Mouse (Mus musculus) brain, embryonic 18.5 days (tissue): Measurements from ENCODE around the gene Wdr90.
A peak's percentile ranks its signal among the peaks of the same experiment; 100 is the strongest.
"Not testable (repeated sequence)": the region's sequence is repeated elsewhere in the genome, so short reads cannot be mapped to it uniquely, and the experiment has no call there.

Experiments used
- DNase-seq: peaks from one replicate; pipeline ENCODE4 v3.0.0-alpha.2; 2012; ENCODE audit warnings: low read depth, low spot score

The Wdr90 gene

DNA sequence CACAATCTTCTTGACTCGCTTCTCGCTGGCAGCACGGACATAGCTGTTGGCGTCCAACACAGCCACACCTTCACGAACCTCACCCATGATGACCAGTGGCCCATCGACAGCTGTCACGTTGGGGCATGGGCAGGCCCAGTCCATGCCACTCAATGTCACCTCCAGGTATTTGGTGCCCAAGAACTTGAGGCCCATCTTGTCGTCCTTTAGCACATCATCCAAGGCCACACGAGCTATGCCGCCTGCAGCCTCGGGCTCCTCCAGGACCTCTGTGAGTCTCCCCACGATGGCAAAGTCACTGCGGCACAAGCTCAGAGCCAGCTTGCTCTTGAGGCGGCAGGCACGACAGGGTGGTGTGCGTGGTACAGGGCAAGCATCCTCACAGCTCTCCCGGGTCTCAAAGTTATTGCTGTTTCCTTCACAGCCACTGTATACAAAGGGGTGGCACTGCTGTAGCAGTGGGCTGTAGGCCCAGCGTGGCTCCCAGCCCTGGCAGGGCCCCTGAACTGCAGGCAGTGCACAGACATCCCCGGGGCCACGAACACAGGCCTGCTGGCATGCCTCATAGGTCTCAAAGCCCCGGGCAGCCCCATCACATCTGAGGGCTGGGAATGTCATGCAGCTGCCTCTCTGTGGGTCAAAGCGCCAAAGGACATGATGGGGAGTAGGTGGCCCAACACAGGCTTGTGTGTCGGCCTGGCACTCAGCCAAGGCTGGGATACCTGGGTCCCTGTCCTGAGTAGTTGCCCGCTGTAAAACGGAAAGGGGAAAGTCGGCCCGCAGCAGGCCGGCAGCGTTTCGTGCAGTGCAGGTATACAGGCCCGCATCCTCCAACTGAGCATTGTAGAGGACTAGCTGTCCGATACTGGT, 16.7 kb upstream of the Wdr90 start:
- no peak for DNase-seq

DNA sequence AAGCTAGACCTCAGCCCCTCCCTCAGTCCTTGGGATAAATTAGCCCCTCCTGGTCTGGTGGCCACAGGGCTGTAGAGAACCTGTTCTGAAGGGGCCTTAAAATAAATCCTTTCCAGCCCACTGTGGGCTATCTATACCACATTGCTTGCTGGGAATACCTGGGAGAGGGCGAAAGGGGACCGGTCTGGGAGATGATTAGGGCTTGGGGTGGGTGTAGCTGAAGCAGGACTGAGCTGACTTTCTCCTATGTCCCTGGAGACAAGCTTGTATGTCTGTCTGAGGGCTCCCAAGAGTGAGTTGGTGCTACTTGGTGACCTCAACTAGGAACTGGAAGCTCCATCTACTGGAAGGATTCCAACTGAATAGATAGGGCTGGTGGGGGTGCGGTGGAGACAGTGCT, 15.7 kb upstream of the Wdr90 start:
- DNase-seq, result no peak

DNA sequence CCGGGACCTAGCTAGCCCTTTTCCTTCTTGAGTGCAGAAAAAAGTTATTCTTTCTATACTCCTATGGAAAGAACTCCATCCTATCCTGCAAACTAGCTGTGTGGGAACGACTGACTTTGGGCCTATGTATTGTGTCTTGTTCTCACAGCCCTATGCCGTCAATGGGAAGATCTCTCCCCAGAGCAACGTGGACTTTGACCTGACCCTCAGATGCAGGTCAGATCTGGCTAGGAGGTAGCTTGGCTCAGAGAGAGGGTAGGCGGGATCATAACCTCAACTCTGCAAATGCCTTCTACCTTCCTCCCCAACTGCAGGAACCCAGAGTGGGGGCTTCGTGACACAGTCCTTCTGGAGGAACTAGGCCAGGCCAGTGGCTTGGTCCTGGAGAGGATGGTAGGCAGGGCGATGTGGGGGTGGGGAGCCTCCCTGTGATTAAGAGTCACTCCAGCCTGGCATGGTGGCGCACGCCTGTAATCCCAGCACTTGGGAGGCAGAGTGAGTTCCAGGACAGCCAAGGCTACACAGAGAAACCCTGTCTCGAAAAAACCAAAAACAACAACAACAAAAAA, 15.1 kb upstream of the Wdr90 start:
- no peak for DNase-seq

DNA sequence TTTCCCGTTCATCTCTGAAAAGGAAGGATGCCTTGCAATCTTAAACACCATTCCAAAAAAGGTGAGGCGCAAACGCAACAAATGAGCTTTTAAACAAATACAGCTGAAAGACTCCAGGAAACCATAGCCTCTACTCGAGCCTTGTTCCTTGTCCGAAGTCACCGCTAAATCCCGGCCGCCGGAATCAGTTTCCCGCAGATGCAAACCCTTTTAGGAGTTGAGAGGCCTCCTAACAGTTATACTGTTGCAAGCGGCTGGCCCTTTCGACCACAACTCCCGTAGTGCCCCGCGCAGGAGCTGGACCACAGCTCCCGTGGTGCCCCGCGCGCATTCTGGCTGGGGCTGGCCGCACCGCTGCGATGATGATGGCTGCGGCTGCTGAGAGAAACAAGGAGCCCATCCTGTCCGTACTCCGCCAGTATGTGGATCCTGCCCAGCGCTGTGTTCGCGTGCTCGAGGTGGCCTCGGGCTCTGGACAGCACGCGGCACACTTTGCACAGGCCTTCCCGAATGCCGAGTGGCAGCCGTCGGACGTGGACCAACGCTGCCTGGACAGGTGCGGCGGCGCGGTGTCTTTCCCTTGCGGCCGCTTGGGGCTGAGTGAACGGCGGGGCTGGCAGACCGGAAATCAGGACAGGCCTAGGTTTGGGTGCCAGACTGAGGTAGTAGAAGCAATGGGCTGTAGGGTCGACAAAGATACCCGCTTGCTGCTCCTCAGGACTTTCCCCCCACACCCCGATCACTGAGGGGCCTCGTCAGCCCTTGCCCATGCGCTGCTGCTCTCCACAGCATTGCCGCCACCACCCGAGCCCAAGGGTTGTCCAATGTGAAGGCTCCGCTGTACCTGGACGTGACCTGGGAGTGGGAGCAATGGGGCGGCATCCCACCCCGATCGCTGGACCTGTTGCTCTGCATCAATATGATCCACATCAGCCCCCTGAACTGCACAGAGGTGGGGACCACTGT, 14.2 kb upstream of the Wdr90 start:
- DNase-seq, result peak; percentile 77

DNA sequence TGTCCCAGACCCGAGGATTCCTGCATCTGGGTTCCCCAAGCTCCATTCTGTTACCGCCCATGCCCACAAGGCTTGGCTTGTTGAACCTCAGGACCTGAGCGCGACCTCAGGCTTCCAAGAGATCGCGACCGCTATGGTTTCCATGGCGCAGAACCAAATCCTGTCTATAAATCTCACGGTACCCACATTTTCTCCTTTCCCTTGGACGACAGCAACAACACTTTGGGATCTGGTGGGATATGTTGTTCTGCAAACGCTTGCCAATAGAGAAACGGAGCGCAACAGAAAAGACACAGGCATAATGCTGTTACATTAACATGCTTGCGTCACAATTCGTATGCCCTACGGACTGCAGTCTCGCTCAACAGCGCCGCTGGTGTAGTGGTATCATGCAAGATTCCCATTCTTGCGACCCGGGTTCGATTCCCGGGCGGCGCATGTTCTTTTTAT, 13.4 kb upstream of the Wdr90 start, which contains the start of gene Mettl26:
Gene Mettl26 (plus strand): TSS at position 354 of the 450 bp plus-strand sequence.
- DNase-seq, result peak; percentile 87

DNA sequence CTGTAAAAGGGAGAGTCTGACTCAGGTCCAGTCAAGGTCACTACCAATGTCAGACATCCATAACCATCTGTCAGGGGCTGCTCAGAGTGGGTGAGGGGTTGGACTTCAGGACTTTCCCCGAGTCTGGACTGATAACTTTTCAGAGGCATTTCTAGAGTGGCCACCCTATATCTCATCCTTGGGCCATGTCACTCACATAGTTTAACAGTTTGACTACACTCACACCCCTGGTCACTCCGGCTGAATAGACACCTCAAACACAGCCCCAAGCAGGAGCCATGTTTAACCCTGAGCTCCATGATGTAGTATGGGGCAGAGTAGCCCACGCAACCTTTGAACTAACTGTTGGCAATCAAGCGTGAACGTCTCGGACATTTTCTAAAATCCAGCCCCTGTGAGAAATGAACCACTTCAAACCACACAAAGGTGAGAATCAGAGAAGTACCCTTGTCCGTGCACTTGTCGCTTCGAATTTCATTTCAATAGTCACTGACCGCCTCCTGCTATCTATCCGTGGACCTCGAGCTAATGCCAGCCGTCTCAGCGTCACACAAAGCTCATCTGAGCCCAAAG, 12.9 kb upstream of the Wdr90 start:
- no peak for DNase-seq

DNA sequence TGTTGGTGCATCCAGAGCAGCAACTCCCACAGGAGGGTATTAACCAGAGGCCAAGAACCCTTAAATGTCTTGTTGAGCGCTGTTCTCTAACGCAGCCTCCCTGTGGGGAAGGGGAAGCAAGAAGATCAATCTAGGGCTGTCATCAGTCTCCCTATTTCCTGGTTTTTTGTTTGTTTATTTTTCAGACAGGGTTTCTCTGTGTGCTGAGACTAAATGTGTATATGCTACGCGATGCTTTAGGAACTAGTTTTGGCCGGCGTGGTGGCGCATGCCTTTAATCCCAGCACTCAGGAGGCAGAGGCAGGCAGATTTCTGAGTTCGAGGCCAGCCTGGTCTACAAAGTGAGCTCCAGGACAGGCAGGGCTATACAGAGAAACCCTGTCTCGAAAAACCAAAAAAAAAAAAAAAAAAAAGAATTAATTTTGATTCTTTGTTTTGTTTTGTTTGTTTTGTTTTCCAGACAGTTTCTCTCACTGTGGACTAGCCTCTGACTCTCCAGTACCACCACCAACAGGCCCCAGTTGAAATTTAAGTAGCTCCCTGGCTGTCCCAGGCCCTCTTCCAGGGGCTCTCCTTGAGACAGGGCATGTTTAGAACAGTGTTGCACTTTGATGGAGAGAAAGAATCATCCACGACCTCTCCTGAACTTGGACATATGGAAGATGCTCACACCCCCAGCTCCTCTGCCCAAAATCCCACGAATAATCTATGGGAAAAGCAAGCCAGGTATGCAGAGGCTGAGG, 12.3 kb upstream of the Wdr90 start:
- no peak for DNase-seq

DNA sequence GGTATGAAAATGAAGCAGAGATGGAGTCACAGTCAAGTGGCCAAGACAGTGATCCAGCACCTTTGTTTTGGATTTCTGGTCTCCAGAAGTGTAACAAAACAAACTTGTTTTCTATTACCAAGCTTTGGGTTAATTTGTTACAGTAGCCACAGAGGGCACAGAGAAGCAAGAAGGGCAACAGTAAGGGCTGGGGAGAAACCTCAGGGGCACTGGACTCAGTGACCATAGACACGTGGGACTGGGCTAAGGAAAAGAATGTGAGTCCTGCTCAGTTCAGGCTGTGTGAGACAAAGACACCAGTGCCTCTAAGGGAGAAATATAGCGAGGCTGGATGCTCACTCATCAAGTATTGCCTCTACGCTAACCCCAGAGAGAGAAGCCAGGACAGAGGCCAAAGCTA, 11.4 kb upstream of the Wdr90 start:
- no peak for DNase-seq

DNA sequence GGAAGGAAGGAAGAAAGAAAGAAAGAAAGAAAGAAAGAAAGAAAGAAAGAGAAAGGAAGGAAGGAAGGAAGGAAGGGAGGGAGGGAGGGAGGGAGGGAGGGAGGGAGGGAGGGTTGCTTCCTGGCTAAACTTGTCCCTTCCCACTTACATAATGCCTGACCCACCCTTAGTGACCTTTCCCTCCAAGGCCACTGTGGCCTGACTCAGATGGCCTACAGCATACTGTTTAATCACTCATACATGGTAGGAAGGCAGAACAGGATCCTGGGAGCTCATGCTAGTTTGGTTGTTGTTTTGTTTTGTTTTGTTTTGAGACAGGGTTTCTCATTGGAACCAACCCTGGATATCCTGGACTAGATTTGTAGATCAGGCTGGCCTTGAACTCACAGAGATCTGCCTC, 10.3 kb upstream of the Wdr90 start:
- not testable (repeated sequence) for DNase-seq

DNA sequence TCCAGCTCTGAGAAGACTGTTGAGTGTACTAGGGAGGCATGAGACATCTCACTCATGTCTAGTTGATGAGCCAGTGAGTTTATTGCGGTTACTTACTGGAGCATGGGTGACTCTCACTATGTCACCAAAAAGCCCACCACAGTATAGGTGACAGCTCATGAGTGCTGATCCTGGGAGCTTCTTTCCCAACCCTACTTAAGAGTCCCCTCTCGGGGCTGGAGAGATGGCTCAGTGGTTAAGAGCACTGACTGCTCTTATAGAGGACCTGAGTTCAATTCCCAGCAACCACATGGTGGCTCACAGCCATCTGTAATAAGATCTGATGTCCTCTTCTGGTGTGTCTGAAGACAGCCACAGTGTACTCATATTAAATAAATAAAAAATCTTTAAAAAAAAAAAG, 8.7 kb upstream of the Wdr90 start:
- DNase-seq, result no peak

DNA sequence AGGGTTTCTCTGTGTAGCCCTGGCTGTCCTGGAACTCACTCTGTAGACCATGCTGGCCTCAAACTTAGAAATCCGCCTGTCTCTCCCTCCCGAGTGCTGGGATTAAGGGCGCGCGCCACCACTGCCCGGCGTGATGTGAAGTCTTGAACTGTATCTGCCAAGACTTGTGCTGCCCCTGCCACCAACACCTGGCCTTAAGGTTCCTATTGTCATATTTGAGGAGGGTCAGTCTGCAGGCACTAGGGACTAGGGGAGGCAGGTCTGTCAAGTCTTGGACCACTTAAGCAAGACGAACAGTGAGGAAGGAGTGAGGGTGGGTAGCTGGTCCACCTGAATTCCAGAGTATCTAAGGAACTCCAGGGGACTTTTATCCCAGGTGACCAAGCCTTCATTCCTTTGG, 8.2 kb upstream of the Wdr90 start:
- DNase-seq, result no peak

DNA sequence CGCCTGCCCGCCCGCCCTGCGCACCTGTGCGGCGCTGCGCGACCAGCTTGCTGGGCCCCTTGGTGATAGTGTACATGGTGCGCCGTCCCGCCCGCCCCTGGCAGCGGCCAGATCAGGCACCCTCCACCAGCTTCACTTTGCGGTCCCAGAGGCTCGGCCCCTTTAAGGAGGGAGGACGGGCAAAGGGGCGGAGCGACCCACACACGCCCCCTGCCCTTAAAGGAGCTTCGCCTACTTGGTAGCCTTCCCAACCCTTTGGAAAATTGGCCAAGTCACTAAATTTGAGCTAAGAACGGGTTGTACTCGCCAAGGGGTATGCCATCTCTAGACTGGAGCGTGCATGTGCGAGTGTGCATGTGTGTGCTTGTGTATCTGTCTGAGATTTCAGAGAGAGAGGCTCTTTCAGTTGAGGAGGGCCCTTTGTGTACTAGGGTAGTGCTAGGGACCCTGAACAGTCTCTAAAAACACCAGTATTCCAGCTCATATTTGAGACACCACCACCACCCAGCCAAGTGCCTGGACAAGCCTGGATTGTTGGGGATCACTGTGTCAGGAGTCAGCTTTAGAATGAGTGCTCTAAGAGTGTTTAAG, 7.4 kb upstream of the Wdr90 start, which contains the start of gene Mcrip2:
Gene Mcrip2 (minus strand): TSS at position 164 of the 591 bp plus-strand sequence.
- peak; percentile 59 for DNase-seq

DNA sequence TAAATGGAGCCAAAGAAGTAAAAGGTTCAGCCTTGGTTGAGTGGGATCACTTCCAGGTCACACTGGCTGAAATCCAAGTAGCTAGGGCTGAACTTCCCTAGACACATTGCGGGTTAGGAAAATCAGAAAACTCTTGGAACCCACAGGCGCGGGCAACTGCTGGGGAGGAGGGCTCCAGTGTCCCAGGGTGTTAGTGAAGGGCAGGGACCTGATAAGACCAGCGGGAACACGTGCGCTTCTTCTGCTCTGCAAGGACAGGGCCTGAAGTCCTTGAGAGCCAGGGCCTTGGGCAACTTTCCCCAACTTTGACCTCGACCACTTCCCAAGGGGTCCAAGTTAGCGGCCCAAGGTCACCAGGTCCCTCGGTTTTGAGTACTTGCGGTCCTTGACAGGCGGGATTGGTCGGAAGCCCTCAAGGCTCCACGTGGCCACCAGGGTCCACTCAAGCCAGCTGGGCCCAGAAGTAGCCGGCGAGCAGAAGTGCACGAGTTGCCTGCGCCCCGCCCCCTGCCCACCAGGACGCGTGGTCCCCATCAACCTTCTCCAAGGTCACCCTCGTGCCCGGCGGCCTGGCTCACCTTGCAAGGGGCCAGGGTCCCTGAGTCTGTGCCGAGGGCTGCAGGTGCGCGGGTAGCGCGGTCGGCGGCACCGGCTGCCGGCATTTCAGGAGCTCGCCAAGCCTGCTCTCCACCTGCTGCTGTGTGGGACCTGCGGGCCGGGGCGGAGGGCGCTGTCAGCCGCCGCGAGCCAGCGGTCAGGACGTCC, 6.7 kb upstream of the Wdr90 start:
- no peak for DNase-seq

DNA sequence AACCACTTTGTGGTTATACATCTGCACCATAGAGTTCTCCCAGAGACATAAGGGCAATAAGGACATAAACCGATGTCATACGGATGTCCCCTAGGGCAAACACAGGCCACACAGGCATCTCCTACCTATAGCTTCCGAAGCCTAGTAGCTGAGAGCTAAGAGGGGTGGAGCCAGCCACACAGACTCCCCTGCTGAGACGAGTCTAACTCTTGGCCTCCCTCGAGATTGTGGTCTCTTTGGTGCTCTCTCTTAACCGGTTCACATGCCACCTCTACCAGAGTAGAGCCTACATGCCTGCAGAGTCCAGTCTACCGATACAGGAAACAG, 6.2 kb upstream of the Wdr90 start:
- no peak for DNase-seq

DNA sequence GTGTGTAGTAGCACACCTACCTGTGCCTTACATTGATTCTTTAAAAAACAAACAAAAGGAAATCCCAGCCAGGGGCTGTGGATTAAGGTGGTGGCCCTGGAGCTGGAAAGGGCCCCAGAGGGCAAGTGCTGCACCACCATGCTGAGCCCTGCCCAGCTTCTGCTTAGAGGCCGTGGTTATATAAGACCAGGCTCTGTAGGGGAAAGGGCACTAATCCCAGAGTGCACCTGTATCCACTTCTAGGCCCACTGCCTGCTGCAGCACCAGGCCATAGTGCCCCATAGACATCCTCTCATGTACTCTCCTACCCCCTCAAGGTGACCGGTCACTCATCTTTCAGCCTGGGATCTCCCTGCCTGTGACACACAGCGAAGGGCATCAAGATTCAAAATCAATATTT, 4.9 kb upstream of the Wdr90 start:
- no peak for DNase-seq

DNA sequence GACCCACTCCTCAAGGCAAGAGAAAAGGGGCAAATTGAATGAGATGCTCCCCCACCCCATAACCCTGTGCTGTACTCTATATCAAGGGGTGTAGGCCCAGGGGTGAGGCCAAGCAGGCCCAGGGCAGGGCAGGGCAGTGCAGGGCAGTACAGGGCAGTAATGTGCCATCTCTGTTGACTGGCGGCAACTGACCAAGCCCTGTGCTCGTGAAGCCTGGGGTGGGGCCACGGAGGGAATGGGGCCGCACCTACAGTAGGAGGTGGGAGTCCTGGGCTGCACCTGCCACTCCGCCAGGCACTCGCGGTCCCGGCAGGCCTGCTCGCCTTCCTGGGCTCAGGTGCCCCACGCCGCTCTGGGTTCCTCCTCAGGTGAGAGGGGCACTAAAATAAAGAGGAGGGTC, 4.0 kb upstream of the Wdr90 start:
- DNase-seq, result no peak

DNA sequence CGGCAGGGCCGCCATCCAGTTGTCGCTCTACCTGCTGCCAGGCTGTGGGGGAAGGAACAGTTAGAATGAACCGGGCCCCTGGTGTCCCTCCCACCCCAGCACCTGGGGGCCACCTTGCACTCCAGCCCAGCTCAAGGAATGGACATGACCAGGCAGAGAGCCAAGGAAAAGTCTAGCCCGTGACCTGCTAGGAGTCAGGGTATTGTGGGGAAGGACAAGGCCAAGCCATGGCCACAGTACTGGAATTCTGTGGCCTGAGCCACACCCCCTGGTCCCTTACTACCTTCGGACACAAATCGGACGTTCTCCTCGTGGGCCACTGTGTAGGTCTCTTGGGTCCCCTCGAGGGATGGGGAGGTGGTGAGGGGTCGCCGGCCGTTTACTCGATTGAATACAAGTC, 3.0 kb upstream of the Wdr90 start:
- no peak for DNase-seq

DNA sequence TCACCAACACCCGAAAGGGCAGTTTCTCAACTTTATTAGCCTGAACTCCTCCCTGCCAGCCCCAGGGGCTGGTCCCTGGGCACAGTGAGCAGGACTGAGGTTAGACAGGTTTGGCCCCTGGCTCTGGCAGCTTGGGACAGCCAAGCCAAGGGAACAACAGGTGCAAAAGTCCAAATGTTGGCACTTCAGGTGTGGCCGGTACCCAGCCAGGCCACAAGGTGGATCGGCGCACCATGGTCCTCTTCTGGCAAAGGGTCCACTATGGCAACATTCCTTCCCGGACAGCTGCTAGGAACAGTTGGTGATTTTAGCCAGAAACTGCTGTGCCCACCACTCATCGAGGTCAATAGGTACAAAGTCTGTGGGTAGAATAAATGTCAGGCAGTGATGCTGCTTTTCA, 2.4 kb upstream of the Wdr90 start:
- no peak for DNase-seq

DNA sequence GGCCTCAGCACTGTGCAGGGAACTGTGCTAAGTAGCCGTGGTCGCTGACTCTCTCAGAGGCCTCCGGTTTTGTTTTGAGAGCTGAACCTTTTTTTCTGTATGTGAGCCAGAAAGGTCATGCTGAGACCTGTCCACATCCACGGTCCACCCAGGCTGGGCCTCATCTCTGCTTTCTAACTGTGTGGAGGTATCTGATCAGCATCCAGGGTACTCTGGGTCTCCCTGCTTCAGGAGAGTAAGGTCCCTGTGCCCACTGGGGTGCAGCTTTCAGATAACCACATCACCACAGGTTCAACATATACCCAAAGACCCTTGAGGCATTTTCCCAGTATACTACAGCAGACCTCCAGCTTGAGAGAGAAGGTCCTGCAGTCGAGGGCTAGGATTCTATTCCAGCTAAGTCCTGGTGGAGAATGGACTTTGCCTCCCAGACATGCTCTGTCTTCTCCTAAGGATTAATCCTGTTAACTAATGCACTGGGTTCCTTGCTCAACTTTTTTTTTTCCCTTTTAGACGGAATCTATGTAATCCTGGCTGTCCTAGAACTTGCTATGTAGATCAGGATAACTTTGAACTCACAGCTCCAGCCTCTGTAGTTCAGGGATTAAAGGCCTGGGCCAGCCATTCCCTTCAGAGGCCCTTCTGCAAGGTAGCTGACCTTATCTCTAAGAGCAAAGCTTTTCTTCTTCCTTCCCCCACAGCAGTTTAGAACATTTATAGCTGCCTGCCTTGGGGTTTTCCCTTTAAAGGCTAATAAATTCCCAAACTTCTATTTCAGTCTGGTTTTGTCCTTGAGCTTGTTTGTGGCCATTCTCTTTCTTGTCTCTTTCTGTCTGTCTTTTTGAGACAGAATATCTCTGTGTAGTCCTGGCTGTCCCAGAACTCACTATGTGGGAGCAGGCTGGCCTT, 657 bp upstream of the Wdr90 start:
- no peak for DNase-seq
